Mouse (Mus musculus) layer of hippocampus, adult 9-10 months (tissue): ENCODE results near the gene Scly.

ENCODE experiments used
- DNase-seq: peaks from one replicate; pipeline ENCODE4 v3.0.0; 2022; ENCODE audit warnings: low spot score

The Scly gene

GRCm38 (mm10) chr1:91299707-91300426, 1.7 kb downstream of the Scly start:
- DNase-seq: no peak

GRCm38 (mm10) chr1:91301206-91301920, 3.2 kb downstream of the Scly start:
- no peak for DNase-seq

- no peak for DNase-seq
These were observed 3.9 kb downstream of the Scly start for GRCm38 (mm10) chr1:91302021-91302420.

- DNase-seq: no peak
These were observed 6.5 kb downstream of the Scly start for GRCm38 (mm10) chr1:91304621-91305020.

GRCm38 (mm10) chr1:91309366-91310085, 11.4 kb downstream of the Scly start:
- no peak for DNase-seq

GRCm38 (mm10) chr1:91312273-91312672, 14.1 kb downstream of the Scly start:
- no peak for DNase-seq

GRCm38 (mm10) chr1:91313251-91313650, 15.1 kb downstream of the Scly start:
- no peak for DNase-seq

GRCm38 (mm10) chr1:91317656-91318055, 19.5 kb downstream of the Scly start:
- DNase-seq: no peak

- DNase-seq: no peak
These were observed 23.8 kb downstream of the Scly start, which contains the start of gene Espnl for GRCm38 (mm10) chr1:91321760-91322438. Gene Espnl (plus strand): TSS chr1:91322075.

- DNase-seq: no peak
These were observed 26.5 kb downstream of the Scly start for GRCm38 (mm10) chr1:91324646-91325045.

- no peak for DNase-seq
These were observed 27.4 kb downstream of the Scly start for GRCm38 (mm10) chr1:91325488-91326042.

GRCm38 (mm10) chr1:91332102-91332501, 34.0 kb downstream of the Scly start:
- DNase-seq: no peak

- DNase-seq: no peak
These were observed 35.4 kb downstream of the Scly start for GRCm38 (mm10) chr1:91333582-91333981.

GRCm38 (mm10) chr1:91337355-91337754, 39.2 kb downstream of the Scly start:
- DNase-seq: no peak

- no peak for DNase-seq
These were observed 45.9 kb downstream of the Scly start for GRCm38 (mm10) chr1:91344001-91344400.

GRCm38 (mm10) chr1:91344921-91345685, 47.0 kb downstream of the Scly start:
- no peak for DNase-seq

GRCm38 (mm10) chr1:91346892-91347291, 48.8 kb downstream of the Scly start:
- DNase-seq: peak; percentile 41

- DNase-seq: no peak
These were observed 52.7 kb downstream of the Scly start, which contains the start of gene Klhl30 for GRCm38 (mm10) chr1:91350841-91351240. Gene Klhl30 (plus strand): TSS chr1:91351016.

- DNase-seq: no peak
These were observed 53.1 kb downstream of the Scly start for GRCm38 (mm10) chr1:91351249-91351648.

GRCm38 (mm10) chr1:91352277-91352676, 54.1 kb downstream of the Scly start:
- no peak for DNase-seq

- no peak for DNase-seq
These were observed 58.0 kb downstream of the Scly start for GRCm38 (mm10) chr1:91356105-91356504.
